Mouse (Mus musculus) limb, embryonic 14.5 days (tissue): ENCODE results near the gene Cplx1. TPM values are rescaled to one million over a fixed set of nuclear protein-coding genes. Genes with fewer than 3 reads are reported as not detected.
"Not testable (repeated sequence)": the region's sequence is repeated elsewhere in the genome, so short reads cannot be mapped to it uniquely, and the experiment has no call there.

Source experiments
- ATAC-seq: fragments of 200-750 bp; cut with Nextera tagmentation; 2 replicates; pipeline ENCODE4 v1.8.0; 2017; ENCODE audit warnings: low read depth, moderate number of reproducible peaks, moderate TSS enrichment; ENCODE audit not compliant: low FRiP score
- DNase-seq: peaks from one replicate; pipeline ENCODE4 v3.0.0-alpha.2; 2015; ENCODE audit warnings: low spot score
- H3K27ac ChIP-seq: fragments of 300-500 bp; sonication (generic); replicated peaks from 2 replicates; pipeline ENCODE4 v1.5.1; 2014; ENCODE audit warnings: low read depth, mild to moderate bottlenecking, low read length, moderate library complexity, mixed read lengths
- H3K27me3 ChIP-seq: fragments of 300-500 bp; sonication (generic); 2 replicates; pipeline ENCODE4 v1.6.1; 2014; ENCODE audit warnings: low read length, mixed read lengths; ENCODE audit not compliant: control insufficient read depth, insufficient read depth
- H3K36me3 ChIP-seq: fragments of 300-500 bp; sonication (generic); 2 replicates; pipeline ENCODE4 v1.6.1; 2014; ENCODE audit warnings: mild to moderate bottlenecking, low read length, moderate library complexity, mixed read lengths; ENCODE audit not compliant: control insufficient read depth, insufficient read depth
- H3K4me1 ChIP-seq: fragments of 300-500 bp; sonication (generic); 2 replicates; pipeline ENCODE4 v1.6.1; 2014; ENCODE audit warnings: antibody characterized with exemption, low read length, mixed read lengths; ENCODE audit not compliant: control insufficient read depth, insufficient read depth
- H3K4me2 ChIP-seq: fragments of 300-500 bp; sonication (generic); replicated peaks from 2 replicates; pipeline ENCODE4 v1.6.1; 2014; ENCODE audit warnings: low read depth, mild to moderate bottlenecking, low read length, moderate library complexity; ENCODE audit not compliant: severe bottlenecking
- H3K4me3 ChIP-seq: fragments of 300-500 bp; sonication (generic); replicated peaks from 2 replicates; pipeline ENCODE4 v1.5.1; 2014; ENCODE audit warnings: low read length
- H3K9ac ChIP-seq: fragments of 300-500 bp; sonication (generic); 2 replicates; pipeline ENCODE4 v1.6.1; 2014; ENCODE audit warnings: mild to moderate bottlenecking, low read depth, low read length, moderate library complexity; ENCODE audit not compliant: severe bottlenecking
- H3K9me3 ChIP-seq: fragments of 300-500 bp; sonication (generic); 2 replicates; pipeline ENCODE4 v1.6.1; 2016; ENCODE audit warnings: low read length; ENCODE audit not compliant: control insufficient read depth
- POLR2A ChIP-seq: fragments of 200-500 bp; IDR thresholded peaks from 2 replicates; pipeline ENCODE4 v1.8.0; 2012; ENCODE audit warnings: inconsistent platforms, mild to moderate bottlenecking, moderate library complexity, borderline replicate concordance; ENCODE audit not compliant: insufficient read depth, insufficient read length; ENCODE audit errors: extremely low read depth
- WGBS: fragments of 180-500 bp; shearing (Covaris S2); extraction: QIAGEN DNeasy Blood & Tissue Kit; methylation state at CpG from one replicate; pipeline ENCODE4 v1.1.7; 2014; 5-methylcytosine and 5-hydroxymethylcytosine counted together
- polyA plus RNA-seq, 2 experiments: library from polyadenylated mRNA; depleted of rRNA in 1 of 2; stranded (reverse) in 1 of 2; unstranded in 1 of 2; fragments of >200 nt; fragmentation: Nextera tagmentation in 1 of 2; extraction: Ambion mirVana in 1 of 2; gene quantifications; 2 replicates each; pipeline versions ENCODE4 v1.2.1 to v1.2.3; 2012 to 2014

The Cplx1 gene
- polyA plus RNA-seq, 2 experiments: 0.21 to 0.67 TPM

DNA sequence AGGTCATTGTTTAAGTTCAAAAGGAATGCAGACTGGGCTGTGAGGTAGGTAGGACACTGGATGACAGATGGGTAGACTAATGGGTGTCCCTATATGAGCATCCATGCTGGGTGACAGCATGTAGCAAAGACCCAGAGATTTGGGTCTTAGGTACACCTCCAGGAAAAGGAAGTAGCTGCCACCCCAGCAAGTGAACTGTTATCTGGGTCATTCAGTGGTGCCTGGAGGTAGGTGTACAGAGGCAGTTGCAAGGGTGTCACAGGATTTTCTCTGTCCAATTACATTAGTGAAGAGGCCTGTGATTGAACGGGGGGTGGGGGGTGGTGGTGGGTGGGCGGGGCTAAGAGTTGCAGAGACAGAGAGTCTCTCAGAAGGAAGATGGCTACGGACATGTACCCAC, 33.2 kb downstream of the Cplx1 start:
- no peak for TF ChIP-seq POLR2A
- DNase-seq (no peak), ATAC-seq (no peak)
- Histone ChIP-seq H3K36me3 (no peaks in the 10 kb centered on the region), H3K9ac (no peak overlapping the region), H3K4me1 (0 out of 2 replicates have a peak, but pooled peaks cover 3% of the 10 kb centered on the region), H3K9me3 (no peaks in the 10 kb centered on the region), H3K27me3 (no peaks in the 10 kb centered on the region), H3K4me2 (no peak overlapping the region), H3K27ac (no peak overlapping the region), H3K4me3 (no peak overlapping the region)
- WGBS: 85% methylated on average over 3 of the region's 3 CpGs

DNA sequence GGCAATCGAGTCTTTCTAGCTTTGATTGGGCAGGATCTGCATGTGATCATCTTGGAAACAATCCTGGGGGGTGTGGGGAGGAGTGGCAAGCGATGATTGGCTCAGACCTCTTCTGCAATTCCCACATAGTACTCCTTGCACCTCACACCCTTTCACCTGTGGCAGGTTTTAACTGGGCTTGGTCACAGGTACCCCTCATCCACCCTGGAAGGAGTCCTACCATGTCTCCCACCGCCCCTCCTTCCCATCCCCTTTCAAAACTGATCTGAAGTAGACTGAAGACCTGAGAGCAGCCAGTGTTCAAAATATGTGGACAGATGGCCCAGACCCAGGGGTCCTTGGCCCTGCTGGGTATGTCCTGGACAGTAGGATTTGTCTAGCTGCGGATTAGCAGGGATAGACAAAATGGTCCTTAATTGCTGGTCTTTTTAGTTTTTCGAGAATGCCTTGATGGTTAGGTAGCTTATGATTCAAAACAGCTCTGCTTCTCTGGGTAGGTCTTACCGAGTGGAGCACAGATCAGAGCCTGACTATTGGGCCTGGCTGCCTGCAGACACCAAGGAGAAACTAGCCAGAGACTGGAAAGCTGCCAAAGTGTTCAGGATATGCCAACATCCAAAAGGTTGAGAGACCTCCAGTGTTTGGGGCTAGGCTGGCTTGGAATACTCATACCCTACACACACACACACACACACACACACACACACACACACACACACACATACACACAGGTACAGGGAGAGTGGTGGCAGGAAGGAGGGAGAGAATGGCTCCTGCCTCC, 34.1 kb downstream of the Cplx1 start:
- Histone ChIP-seq H3K36me3 (no peaks in the 10 kb centered on the region), H3K9me3 (no peaks in the 10 kb centered on the region), H3K27ac (no peak overlapping the region), H3K4me2 (no peak overlapping the region), H3K9ac (no peak overlapping the region), H3K4me3 (no peak overlapping the region), H3K27me3 (no peaks in the 10 kb centered on the region), H3K4me1 (no peaks in the 10 kb centered on the region)
- ATAC-seq: no peak
- no peak for TF ChIP-seq POLR2A
- DNase-seq: no peak
- 72% methylated on average over 6 of the region's 6 CpGs for WGBS

DNA sequence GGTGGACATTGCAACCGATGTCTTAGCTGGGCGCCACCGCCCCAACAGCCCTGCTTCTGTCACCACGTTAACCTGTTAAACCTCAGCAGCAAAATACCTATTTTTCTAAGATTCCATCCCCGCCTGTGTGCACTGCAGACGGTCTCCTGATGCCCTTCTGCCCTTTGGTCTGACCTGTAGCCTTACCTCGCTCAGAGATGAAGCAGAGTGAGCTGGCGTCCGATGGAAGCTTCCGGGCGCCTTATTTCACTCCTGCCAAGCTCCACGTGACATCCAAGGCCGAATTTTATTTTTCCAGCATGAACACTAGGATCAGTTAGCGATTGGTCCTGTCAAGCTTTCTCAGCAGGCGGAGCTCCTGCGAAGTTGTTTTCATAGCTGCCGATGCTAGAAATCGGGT, 47.5 kb downstream of the Cplx1 start:
- H3K4me3 ChIP-seq: no peak overlapping the region
- H3K27me3 ChIP-seq: no peaks in the 10 kb centered on the region
- H3K9me3 ChIP-seq: no peaks in the 10 kb centered on the region
- 94% methylated on average over 18 of the region's 18 CpGs for WGBS
- H3K36me3 ChIP-seq: peaks cover 87% of the 10 kb centered on the region
- no peak overlapping the region for H3K27ac ChIP-seq
- TF ChIP-seq POLR2A: no peak
- H3K9ac ChIP-seq: no peak overlapping the region
- ATAC-seq (no peak), DNase-seq (no peak)
- no peak overlapping the region for H3K4me2 ChIP-seq
- H3K4me1 ChIP-seq: no peaks in the 10 kb centered on the region

DNA sequence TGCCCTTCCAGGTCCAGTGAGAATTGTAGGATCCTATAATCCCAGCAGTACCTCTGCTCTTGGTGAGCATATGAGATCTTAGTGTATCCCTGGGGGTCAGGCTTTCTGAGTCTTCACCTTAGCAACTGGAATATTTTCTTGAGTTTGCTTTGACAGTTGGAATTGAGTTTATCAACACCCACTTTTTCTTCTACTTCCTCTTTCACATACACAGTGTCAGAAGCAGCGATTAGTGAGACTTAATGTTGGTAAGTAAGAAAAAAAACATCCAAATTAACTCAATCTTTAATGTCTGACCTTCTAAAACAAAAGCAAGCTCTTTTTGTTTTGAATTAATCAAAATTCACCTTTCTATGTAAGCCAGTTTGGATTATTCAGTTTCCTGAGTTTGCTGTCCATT, 48.3 kb downstream of the Cplx1 start:
- Histone ChIP-seq H3K4me3 (no peak overlapping the region), H3K27me3 (no peaks in the 10 kb centered on the region), H3K36me3 (peaks cover 93% of the 10 kb centered on the region), H3K9ac (no peak overlapping the region), H3K4me1 (no peaks in the 10 kb centered on the region), H3K4me2 (no peak overlapping the region), H3K9me3 (no peaks in the 10 kb centered on the region), H3K27ac (no peak overlapping the region)
- WGBS: 88% methylated on average over 1 of the region's 1 CpGs
- ATAC-seq: no peak
- no peak for DNase-seq
- TF ChIP-seq POLR2A: no peak

DNA sequence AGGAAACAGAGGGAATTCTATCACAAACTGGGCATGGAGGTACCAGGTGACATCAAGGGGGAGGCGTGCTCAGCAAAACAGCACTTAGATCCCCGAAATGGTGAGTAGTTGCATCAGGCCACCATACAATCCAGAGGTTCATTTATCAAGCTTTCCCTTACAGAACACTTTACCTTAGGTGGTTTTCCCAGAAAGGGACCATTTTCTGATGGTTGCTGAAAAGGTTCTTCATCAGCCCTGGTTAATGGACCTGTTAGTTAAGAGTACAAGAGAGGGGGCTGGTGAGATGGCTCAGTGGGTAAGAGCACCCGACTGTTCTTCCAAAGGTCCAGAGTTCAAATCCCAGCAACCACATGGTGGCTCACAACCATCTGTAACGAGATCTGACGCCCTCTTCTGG, 63.7 kb downstream of the Cplx1 start:
- H3K4me1 ChIP-seq, H3K4me2 ChIP-seq, H3K9me3 ChIP-seq, H3K4me3 ChIP-seq, ATAC-seq, DNase-seq, H3K27ac ChIP-seq, H3K27me3 ChIP-seq, H3K9ac ChIP-seq: not testable (repeated sequence)
- H3K36me3 ChIP-seq: peaks cover 81% of the 10 kb centered on the region
- 91% methylated on average over 4 of the region's 5 CpGs for WGBS
